Mouse (Mus musculus) ES-Bruce4 (cell line): Measurements from ENCODE around the gene Tmem262. TPM values are rescaled to one million over a fixed set of nuclear protein-coding genes. Genes with fewer than 3 reads are reported as not detected.

Experiments
- H3K27ac ChIP-seq: 2 replicates; pipeline ENCODE4 v1.5.1; 2012; ENCODE audit warnings: low read length, inconsistent platforms; ENCODE audit not compliant: insufficient read depth
- H3K27me3 ChIP-seq: 2 replicates; pipeline ENCODE4 v1.6.1; 2012; ENCODE audit warnings: mild to moderate bottlenecking, low read length, inconsistent platforms; ENCODE audit not compliant: control insufficient read depth, poor library complexity, insufficient read depth, severe bottlenecking
- H3K36me3 ChIP-seq: 2 replicates; pipeline ENCODE4 v1.6.1; 2012; ENCODE audit warnings: inconsistent platforms, mild to moderate bottlenecking, low read length, moderate library complexity; ENCODE audit not compliant: control insufficient read depth, poor library complexity, insufficient read depth, severe bottlenecking
- H3K4me1 ChIP-seq: one replicate; pipeline ENCODE4 v1.8.1; 2011; ENCODE audit warnings: low read length; ENCODE audit not compliant: control insufficient read depth, insufficient read depth
- H3K4me3 ChIP-seq: 2 replicates; pipeline ENCODE4 v1.5.1; 2011; ENCODE audit warnings: low read depth, mild to moderate bottlenecking, low read length
- H3K9ac ChIP-seq: 2 replicates; pipeline ENCODE4 v1.6.1; 2012; ENCODE audit warnings: low read depth, mild to moderate bottlenecking, inconsistent platforms; ENCODE audit not compliant: poor library complexity, severe bottlenecking
- H3K9me3 ChIP-seq: replicated peaks from 2 replicates; pipeline ENCODE4 v1.6.1; 2012; ENCODE audit warnings: mild to moderate bottlenecking, low read length, inconsistent platforms; ENCODE audit not compliant: control insufficient read depth, poor library complexity, insufficient read depth, severe bottlenecking
- CTCF ChIP-seq: IDR thresholded peaks from one replicate; pipeline ENCODE4 v1.8.1; 2011; ENCODE audit warnings: low read depth, low read length
- EP300 ChIP-seq: IDR thresholded peaks from 2 replicates; pipeline ENCODE4 v1.6.1; 2011; ENCODE audit warnings: low read depth, low read length; ENCODE audit not compliant: insufficient read depth
- POLR2A ChIP-seq: IDR thresholded peaks from one replicate; pipeline ENCODE4 v1.8.1; 2011; ENCODE audit warnings: low read length; ENCODE audit not compliant: insufficient read depth
- polyA plus RNA-seq: library from polyadenylated mRNA; stranded (reverse); fragments of >200 nt; gene quantifications from 2 replicates; pipeline ENCODE4 v1.2.4, GENCODE M21; 2011; ENCODE audit warnings: low read depth; ENCODE audit not compliant: missing spikeins, insufficient read depth, insufficient read length

Tmem262 gene
- polyA plus RNA-seq, 1 experiment, result not detected

DNA sequence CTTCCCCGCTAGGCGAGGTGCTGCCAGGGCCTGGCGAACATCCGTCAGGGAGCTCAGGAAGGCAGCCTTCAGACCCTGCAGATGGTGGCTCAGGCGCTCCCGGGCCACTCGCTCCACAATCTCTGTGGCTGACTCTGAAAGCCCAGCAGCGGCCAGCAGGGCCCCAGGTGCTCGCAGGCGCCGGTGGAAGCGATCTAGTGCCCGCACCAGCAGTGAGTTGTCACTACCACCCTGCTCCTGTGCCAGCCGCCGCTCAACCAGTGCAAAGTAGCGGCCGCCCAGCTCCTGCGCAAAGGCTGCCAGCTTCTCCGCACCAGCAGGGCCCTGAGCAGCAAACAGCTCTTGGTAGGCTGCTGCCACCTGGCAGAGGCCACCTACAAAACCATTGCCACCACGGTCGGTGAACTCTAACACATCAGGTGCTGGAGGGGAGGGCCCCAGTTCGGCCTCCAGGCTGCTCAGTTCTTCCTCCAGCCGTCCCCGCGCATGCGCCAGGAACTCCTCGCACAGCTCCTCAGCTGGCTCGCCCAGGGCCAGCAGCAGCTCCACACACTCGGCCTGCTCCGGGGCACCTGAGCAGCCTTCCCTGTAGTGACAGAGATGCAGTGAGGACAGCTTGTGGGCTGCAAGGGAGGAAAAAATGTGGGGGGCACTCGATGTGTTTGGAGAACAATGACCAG, 9.1 kb upstream of the Tmem262 start:
- no peak for TF ChIP-seq CTCF
- peak; percentile 30 for TF ChIP-seq POLR2A
- no peak for TF ChIP-seq EP300
- Histone ChIP-seq H3K9me3 (no peaks in the 10 kb centered on the region), H3K27ac (no peak overlapping the region), H3K36me3 (no peaks in the 10 kb centered on the region), H3K27me3 (no peaks in the 10 kb centered on the region), H3K4me3 (peak overlapping the region; percentile 63), H3K9ac (peak overlapping the region; percentile 13), H3K4me1 (peaks cover 2% of the 10 kb centered on the region)

DNA sequence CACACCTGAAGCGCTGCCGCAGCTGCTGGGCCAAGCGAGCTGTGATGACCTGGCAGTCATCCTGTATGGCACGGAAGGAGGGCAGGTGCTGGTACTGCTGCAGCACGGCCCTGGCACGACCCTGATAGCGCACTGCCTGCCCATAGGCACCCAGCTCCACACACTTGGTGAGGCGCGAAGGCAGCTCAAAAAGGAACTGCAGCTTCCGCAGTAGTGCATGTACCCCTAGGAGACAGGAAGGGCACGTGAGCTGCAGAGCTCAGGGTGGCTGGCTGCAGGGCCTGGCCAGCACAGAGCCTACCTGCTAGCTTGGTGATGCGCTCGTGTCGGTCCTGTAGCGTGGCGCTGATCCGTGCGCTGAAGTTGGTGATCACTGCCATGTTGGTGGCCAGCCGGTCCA, 8.6 kb upstream of the Tmem262 start:
- Histone ChIP-seq H3K4me1 (peaks cover 2% of the 10 kb centered on the region), H3K9ac (peak overlapping the region; percentile 13; the same call in 1 of the 2 replicates), H3K4me3 (peak overlapping the region; percentile 63)

GRCm38 (mm10) chr19:6073889-6074288, 5.9 kb upstream of the Tmem262 start:
- TF ChIP-seq EP300, result no peak
- no peak for TF ChIP-seq POLR2A
- no peak for TF ChIP-seq CTCF
- H3K9me3 ChIP-seq, result no peaks in the 10 kb centered on the region
- H3K36me3 ChIP-seq, result no peaks in the 10 kb centered on the region
- H3K27me3 ChIP-seq, result no peaks in the 10 kb centered on the region
- H3K4me3 ChIP-seq, result no peak overlapping the region
- no peak overlapping the region for H3K27ac ChIP-seq
- H3K4me1 ChIP-seq, result no peaks in the 10 kb centered on the region
- H3K9ac ChIP-seq, result no peak overlapping the region

More for the DNA sequence above, 8.6 kb upstream of the Tmem262 start:
- Histone ChIP-seq H3K27me3 (no peaks in the 10 kb centered on the region), H3K9me3 (no peaks in the 10 kb centered on the region), H3K27ac (no peak overlapping the region), H3K36me3 (no peaks in the 10 kb centered on the region)
- TF ChIP-seq POLR2A (no peak), CTCF (no peak), EP300 (no peak)

DNA sequence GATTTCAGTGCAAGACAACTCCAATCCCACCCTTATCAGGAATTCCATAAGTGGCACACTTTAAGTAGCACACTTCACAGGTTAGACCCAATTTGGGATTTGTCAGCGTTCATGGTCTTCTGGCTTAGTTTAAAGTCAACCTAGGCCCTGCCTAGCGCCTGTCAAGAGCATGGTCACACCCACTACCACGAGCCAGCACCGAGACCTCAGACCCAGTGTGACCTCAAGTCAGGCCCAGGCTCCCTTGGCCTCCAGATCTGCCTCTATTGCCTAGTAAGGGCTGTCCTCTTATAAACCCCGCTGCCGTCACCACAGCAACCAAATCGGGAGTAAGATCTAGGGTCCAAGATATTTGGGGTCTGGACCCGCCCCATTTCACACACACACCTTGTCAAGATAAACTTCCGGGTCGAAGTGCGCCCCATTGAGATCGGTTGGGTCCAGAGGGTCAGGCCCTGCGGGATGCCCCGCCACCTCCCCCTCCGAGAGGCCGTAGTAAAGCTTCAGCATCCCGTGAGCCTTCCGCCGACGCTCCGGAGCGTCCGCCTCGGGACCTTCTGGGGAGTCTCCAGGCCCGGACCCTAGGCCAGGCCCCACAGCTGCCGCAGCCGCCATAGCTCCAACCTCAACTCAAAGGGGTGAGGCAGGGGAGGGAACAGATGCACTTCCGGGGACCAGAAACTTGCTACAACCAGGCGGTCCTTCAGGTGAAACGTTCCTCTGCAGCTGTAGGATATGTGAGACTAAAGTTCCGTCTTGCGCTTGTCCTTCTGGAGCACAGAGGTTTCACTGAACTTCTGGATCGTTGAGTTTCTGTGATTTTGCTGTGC, 3.1 kb upstream of the Tmem262 start, which contains the start of gene Vps51:
Gene Vps51, minus strand, starts transcription at position 668 of the 830 bp plus-strand sequence.
- Histone ChIP-seq H3K9ac (peak within 1 kb of the TSS; percentile 71), H3K36me3 (no peaks in the 10 kb centered on the region), H3K27ac (no peak within 1 kb of the TSS), H3K4me3 (peak within 1 kb of the TSS; percentile 82), H3K27me3 (no peaks in the 10 kb centered on the region), H3K4me1 (no peaks in the 10 kb centered on the region), H3K9me3 (no peaks in the 10 kb centered on the region)
- TF ChIP-seq POLR2A (no peak), EP300 (peak; percentile 39; the same call in 1 of the 2 replicates), CTCF (no peak)

GRCm38 (mm10) chr19:6082156-6082555, 2.3 kb downstream of the Tmem262 start, which contains the start of gene Gm28374:
Gene Gm28374 (minus strand): TSS chr19:6082256.
- H3K27me3 ChIP-seq, result no peaks in the 10 kb centered on the region
- H3K9me3 ChIP-seq, result no peaks in the 10 kb centered on the region
- no peak within 1 kb of the TSS for H3K4me3 ChIP-seq
- H3K36me3 ChIP-seq, result peaks cover 11% of the 10 kb centered on the region
- no peak within 1 kb of the TSS for H3K9ac ChIP-seq
- peaks cover 2% of the 10 kb centered on the region for H3K4me1 ChIP-seq
- TF ChIP-seq EP300, result no peak
- no peak for TF ChIP-seq CTCF
- TF ChIP-seq POLR2A, result no peak
- H3K27ac ChIP-seq, result no peak within 1 kb of the TSS
